Mouse (Mus musculus) thymus, adult 2 months (tissue): Measurements from ENCODE around the gene Sipa1l1.

Source experiments
- CTCF ChIP-seq: fragments of 200-500 bp; IDR thresholded peaks from 2 replicates; pipeline ENCODE4 v1.5.1; 2012; ENCODE audit warnings: mild to moderate bottlenecking, control low read depth, low read length, moderate library complexity, borderline replicate concordance; ENCODE audit not compliant: control insufficient read depth, poor library complexity, insufficient read depth; ENCODE audit errors: extremely low read depth
- POLR2A ChIP-seq: fragments of 200-500 bp; IDR thresholded peaks from 2 replicates; pipeline ENCODE4 v1.6.1; 2012; ENCODE audit warnings: mild to moderate bottlenecking, low read length, control low read depth, moderate library complexity; ENCODE audit not compliant: control insufficient read depth, poor library complexity, insufficient read depth; ENCODE audit errors: extremely low read depth

GRCm38 (mm10) chr12:82441479-82441878, 272.4 kb downstream of the Sipa1l1 start:
- TF ChIP-seq CTCF (no peak), POLR2A (no peak)
